Mouse (Mus musculus) cerebellum, adult 2 months (tissue): ENCODE results near the gene Mrps35.

Experiments used
- CTCF ChIP-seq: fragments of 200-500 bp; IDR thresholded peaks from 2 replicates; pipeline ENCODE4 v1.5.1; 2011; ENCODE audit warnings: low read depth, mild to moderate bottlenecking, control low read depth, low read length, moderate library complexity, borderline replicate concordance; ENCODE audit not compliant: insufficient read depth
- POLR2A ChIP-seq: fragments of 200-500 bp; IDR thresholded peaks from 2 replicates; pipeline ENCODE4 v1.6.1; 2011; ENCODE audit warnings: low read length, control low read depth, borderline replicate concordance; ENCODE audit not compliant: insufficient read depth

DNA sequence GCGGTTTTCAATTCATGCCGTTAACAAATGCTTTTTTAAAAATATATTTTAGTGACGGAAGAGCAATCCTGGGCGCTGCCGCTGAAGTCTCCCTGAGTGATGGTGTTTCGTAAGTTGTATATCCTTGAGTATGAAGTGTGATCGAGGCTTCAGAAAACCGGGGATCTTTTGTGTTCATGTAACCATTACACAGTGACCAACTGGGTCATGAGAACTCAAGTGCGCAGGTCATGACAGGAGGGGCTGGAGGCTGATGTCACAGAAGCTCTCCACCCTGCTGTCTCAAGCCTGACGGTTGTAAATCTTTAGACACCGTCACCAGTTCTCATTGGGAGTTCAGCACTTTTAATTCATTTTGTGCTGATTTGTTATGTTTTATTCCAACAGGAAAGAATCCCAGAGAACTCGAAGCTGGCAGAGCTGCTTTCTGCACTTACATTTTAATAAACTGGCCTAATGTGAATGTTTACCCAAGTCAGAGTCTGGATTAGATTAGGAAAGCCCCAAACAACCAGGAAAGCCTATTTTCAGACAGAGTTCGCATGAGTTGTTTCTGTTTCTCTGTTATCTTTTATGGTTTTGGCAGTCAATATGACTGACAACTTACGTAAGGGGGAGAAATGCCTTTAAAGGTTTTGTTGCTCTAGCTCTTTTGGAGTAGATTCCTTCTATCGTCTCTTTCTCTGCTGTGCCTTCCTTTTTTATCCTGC lies 31.6 kb upstream of the Mrps35 start:
- TF ChIP-seq POLR2A (no peak), CTCF (no peak)
